Mouse (Mus musculus) lung, postnatal 0 days (tissue): ENCODE data around the gene Lrrc17. TPM values are rescaled to one million over a fixed set of nuclear protein-coding genes. Genes with fewer than 3 reads are reported as not detected.

Experiments
- ATAC-seq: fragments of 200-750 bp; cut with Nextera tagmentation; 2 replicates; pipeline ENCODE4 v1.8.0; 2017; ENCODE audit warnings: moderate library complexity
- DNase-seq: peaks from one replicate; pipeline ENCODE4 v3.0.0-alpha.2; 2016; ENCODE audit warnings: low spot score
- H3K27ac ChIP-seq: fragments of 300-500 bp; sonication (generic); 2 replicates; pipeline ENCODE4 v1.5.1; 2014; ENCODE audit warnings: antibody characterized with exemption, mild to moderate bottlenecking, low read length, mixed read lengths
- H3K27me3 ChIP-seq: fragments of 300-500 bp; sonication (generic); replicated peaks from 2 replicates; pipeline ENCODE4 v1.6.1; 2014; ENCODE audit warnings: low read length, mixed read lengths; ENCODE audit not compliant: insufficient read depth
- H3K36me3 ChIP-seq: fragments of 300-500 bp; sonication (generic); 2 replicates; pipeline ENCODE4 v1.6.1; 2014; ENCODE audit warnings: low read length, mixed read lengths; ENCODE audit not compliant: insufficient read depth
- H3K4me1 ChIP-seq: fragments of 300-500 bp; sonication (generic); 2 replicates; pipeline ENCODE4 v1.6.1; 2014; ENCODE audit warnings: antibody characterized with exemption, low read depth, low read length, mixed read lengths; ENCODE audit not compliant: insufficient read depth
- H3K4me2 ChIP-seq: fragments of 300-500 bp; sonication (generic); replicated peaks from 2 replicates; pipeline ENCODE4 v1.6.1; 2014; ENCODE audit warnings: low read depth, mild to moderate bottlenecking, low read length, moderate library complexity, mixed read lengths
- H3K4me3 ChIP-seq: fragments of 300-500 bp; sonication (generic); 2 replicates; pipeline ENCODE4 v1.5.1; 2014; ENCODE audit warnings: low read depth, low read length
- H3K9ac ChIP-seq: fragments of 300-500 bp; sonication (generic); replicated peaks from 2 replicates; pipeline ENCODE4 v1.6.1; 2014; ENCODE audit warnings: low read depth, mild to moderate bottlenecking
- H3K9me3 ChIP-seq: fragments of 300-500 bp; sonication (generic); 2 replicates; pipeline ENCODE4 v1.6.1; 2016; ENCODE audit warnings: low read length, mixed read lengths
- CTCF ChIP-seq: IDR thresholded peaks from 2 replicates; pipeline ENCODE4 v1.5.1; 2016; ENCODE audit warnings: antibody characterized with exemption, mild to moderate bottlenecking
- EP300 ChIP-seq: IDR thresholded peaks from 2 replicates; pipeline ENCODE4 v1.6.1; 2016; ENCODE audit warnings: antibody characterized with exemption, mild to moderate bottlenecking, control low read depth
- WGBS: fragments of 180-500 bp; shearing (Covaris S2); extraction: QIAGEN DNeasy Blood & Tissue Kit; methylation state at CpG from one replicate; pipeline ENCODE4 v1.1.7; 2014; 5-methylcytosine and 5-hydroxymethylcytosine counted together
- polyA plus RNA-seq: library from polyadenylated mRNA; unstranded; fragments of >200 nt; fragmentation: Nextera tagmentation; extraction: Ambion mirVana; gene quantifications from 2 replicates; pipeline ENCODE4 v1.2.1, GENCODE M21; 2015

The Lrrc17 gene
- polyA plus RNA-seq, 1 experiment from 2014 or later, result 33.5 TPM

DNA sequence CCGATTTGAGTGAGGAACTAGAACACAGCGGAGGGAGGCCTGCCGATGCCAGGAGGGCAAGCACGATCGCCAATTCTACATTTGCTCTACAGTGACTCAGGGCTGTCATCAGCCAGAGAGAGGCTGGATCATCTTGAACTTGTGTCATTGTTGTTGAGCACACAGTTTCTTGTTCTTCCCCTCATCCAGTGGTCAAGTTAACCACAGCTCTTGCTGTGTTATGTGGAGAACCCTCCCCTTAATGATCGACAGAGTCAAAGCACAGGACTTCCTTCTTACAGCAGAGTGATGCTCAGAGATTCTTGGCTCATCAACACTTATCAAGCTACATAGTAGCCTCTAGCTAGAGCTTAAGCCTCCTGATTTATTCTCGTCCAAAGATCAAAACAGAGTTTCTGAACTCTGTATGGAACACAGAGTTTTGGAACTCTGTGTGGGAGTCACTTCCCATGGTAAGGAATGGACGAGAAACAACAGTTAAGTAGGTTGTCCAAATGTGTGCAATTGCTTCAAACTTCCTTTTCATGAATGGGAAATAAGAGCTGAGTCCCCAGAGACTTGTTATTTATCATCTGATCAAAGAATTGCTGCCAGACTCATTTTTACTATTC is 14.1 kb upstream of the Lrrc17 start:
- Histone ChIP-seq H3K4me2 (no peak overlapping the region), H3K4me3 (no peak overlapping the region), H3K27me3 (no peaks in the 10 kb centered on the region), H3K27ac (no peak overlapping the region), H3K4me1 (peaks cover 7% of the 10 kb centered on the region; the same call in 1 of the 2 replicates), H3K9ac (no peak overlapping the region), H3K9me3 (no peaks in the 10 kb centered on the region), H3K36me3 (no peaks in the 10 kb centered on the region)
- ATAC-seq, result peak; percentile 21; the same call in 1 of the 2 replicates
- 76% methylated on average over 8 of the region's 8 CpGs for WGBS
- no peak for DNase-seq
- TF ChIP-seq CTCF (no peak), EP300 (no peak)

DNA sequence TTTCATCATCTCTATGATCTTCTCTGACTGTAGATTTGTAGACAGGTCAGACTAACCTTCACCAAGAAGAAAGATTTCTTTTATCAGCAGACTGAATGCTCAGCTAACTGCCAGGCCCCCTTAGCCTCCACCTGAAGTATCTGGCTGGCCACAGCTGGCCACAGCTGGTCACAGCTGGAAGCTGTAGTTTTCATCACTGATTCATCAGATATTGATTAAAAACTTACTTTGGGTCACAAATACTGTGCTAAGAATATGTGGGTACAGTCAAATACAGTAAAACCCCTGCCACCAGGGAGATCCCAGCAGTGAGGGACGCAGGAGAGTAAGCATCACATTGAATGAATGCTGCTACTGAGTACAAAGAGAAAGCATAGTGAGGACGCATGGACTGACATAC is 11.2 kb upstream of the Lrrc17 start:
- no peak for DNase-seq
- no peak for TF ChIP-seq EP300
- TF ChIP-seq CTCF, result no peak
- WGBS, result 91% methylated on average over 2 of the region's 2 CpGs
- Histone ChIP-seq H3K27me3 (no peaks in the 10 kb centered on the region), H3K36me3 (no peaks in the 10 kb centered on the region), H3K9ac (no peak overlapping the region), H3K4me1 (peaks cover 5% of the 10 kb centered on the region; the same call in 1 of the 2 replicates), H3K4me2 (no peak overlapping the region), H3K9me3 (no peaks in the 10 kb centered on the region), H3K27ac (no peak overlapping the region), H3K4me3 (no peak overlapping the region)
- ATAC-seq, result no peak

DNA sequence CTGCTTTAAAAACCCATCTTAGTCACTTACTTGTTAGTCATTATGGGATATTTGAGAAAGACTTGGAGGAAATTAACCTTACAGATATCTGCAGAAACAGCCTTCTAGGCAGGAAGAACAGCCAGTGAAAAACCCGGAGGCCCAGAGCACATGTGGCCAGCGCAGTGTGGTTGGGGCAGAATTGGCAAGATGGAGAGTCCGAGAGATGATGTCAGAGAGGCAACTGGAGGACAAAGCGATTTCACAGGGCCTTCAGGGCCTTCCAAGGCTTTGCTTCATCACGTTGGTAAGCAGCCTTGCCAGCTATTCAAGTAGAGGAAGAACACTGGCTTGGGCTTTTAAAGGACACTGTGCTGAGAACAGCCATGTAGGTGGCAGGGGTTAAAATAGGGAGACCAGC is 10.4 kb upstream of the Lrrc17 start:
- TF ChIP-seq CTCF (no peak), EP300 (no peak)
- Histone ChIP-seq H3K27me3 (no peaks in the 10 kb centered on the region), H3K4me1 (no peaks in the 10 kb centered on the region), H3K9ac (no peak overlapping the region), H3K4me2 (no peak overlapping the region), H3K27ac (no peak overlapping the region), H3K36me3 (no peaks in the 10 kb centered on the region), H3K4me3 (no peak overlapping the region), H3K9me3 (no peaks in the 10 kb centered on the region)
- DNase-seq (no peak), ATAC-seq (no peak)
- 79% methylated on average over 5 of the region's 5 CpGs for WGBS

- H3K27ac ChIP-seq, result no peak overlapping the region
- no peak overlapping the region for H3K4me3 ChIP-seq
- 69% methylated on average over 4 of the region's 4 CpGs for WGBS
- no peaks in the 10 kb centered on the region for H3K36me3 ChIP-seq
- DNase-seq (no peak), ATAC-seq (no peak)
- H3K4me2 ChIP-seq, result no peak overlapping the region
- H3K9ac ChIP-seq, result no peak overlapping the region
- H3K27me3 ChIP-seq, result no peaks in the 10 kb centered on the region
- TF ChIP-seq CTCF (no peak), EP300 (no peak)
- H3K9me3 ChIP-seq, result no peaks in the 10 kb centered on the region
- no peaks in the 10 kb centered on the region for H3K4me1 ChIP-seq
Measured at GRCm38 (mm10) chr5:21542226-21542625, 1.1 kb upstream of the Lrrc17 start.

GRCm38 (mm10) chr5:21544821-21545220 is 1.5 kb downstream of the Lrrc17 start:
- Histone ChIP-seq H3K4me1 (no peaks in the 10 kb centered on the region), H3K4me3 (peak overlapping the region; percentile 32), H3K9ac (no peak overlapping the region), H3K36me3 (no peaks in the 10 kb centered on the region), H3K4me2 (peak overlapping the region; percentile 39), H3K9me3 (no peaks in the 10 kb centered on the region), H3K27me3 (no peaks in the 10 kb centered on the region), H3K27ac (peak overlapping the region; percentile 62; the same call in 1 of the 2 replicates)
- peak; percentile 44 for DNase-seq
- TF ChIP-seq CTCF (no peak; the same call in 1 of the 2 replicates), EP300 (no peak)
- no peak for ATAC-seq
- WGBS, result 45% methylated on average over 3 of the region's 3 CpGs

DNA sequence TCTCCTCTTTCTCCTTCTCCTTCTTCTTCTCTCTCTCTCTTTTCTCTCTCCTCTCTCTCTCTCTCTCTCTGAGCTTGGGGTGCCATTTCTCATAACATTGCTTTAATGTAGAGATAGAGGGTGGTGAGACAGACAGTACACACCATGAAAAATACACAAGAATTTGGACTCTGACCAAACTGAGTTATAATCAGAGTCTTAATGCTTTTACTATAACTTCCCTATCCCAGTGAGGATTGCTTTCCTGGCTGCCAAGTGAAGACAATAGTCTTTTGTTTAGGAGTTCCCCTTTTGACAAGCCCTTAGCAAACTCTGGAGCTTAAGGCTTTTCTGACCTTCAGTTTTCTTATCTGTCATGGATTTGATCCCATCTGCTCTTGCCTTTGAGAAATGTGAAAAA is 1.9 kb downstream of the Lrrc17 start:
- DNase-seq (peak; percentile 33), ATAC-seq (no peak)
- H3K4me3 ChIP-seq, result no peak overlapping the region
- H3K4me2 ChIP-seq, result peak overlapping the region; percentile 39
- H3K9ac ChIP-seq, result no peak overlapping the region
- H3K9me3 ChIP-seq, result no peaks in the 10 kb centered on the region
- no peaks in the 10 kb centered on the region for H3K27me3 ChIP-seq
- H3K36me3 ChIP-seq, result no peaks in the 10 kb centered on the region
- H3K4me1 ChIP-seq, result no peaks in the 10 kb centered on the region
- H3K27ac ChIP-seq, result peak overlapping the region; percentile 9; the same call in 1 of the 2 replicates
- no peak for TF ChIP-seq EP300
- TF ChIP-seq CTCF, result no peak

DNA sequence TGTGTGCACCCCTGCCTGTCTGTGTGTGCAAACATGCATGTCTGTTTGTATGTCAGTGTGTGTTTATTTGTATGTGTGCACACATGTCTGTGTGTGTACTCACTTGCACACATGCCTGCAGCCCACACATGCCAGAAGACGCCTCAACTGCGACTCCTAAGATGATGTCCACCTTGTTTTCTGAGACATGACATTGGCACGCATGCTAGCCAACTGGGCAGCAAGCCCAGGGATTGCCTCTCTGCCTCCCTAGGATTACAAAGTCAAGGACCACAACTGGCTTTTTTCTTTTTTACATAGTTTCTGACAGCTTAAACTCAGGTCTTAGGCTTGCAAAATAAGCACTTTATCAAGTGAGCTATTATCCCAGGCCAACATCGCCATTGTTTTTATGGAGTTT is 2.4 kb downstream of the Lrrc17 start:
- no peaks in the 10 kb centered on the region for H3K9me3 ChIP-seq
- no peak overlapping the region for H3K4me3 ChIP-seq
- H3K4me2 ChIP-seq, result no peak overlapping the region
- H3K4me1 ChIP-seq, result no peaks in the 10 kb centered on the region
- ATAC-seq, result no peak
- TF ChIP-seq CTCF (no peak), EP300 (no peak)
- 0 out of 2 replicates have a peak overlapping the region, but pooled peaks have one; percentile 9 for H3K27ac ChIP-seq
- H3K27me3 ChIP-seq, result no peaks in the 10 kb centered on the region
- H3K36me3 ChIP-seq, result no peaks in the 10 kb centered on the region
- WGBS, result 61% methylated on average over 4 of the region's 4 CpGs
- no peak overlapping the region for H3K9ac ChIP-seq
- DNase-seq, result no peak
